In genomic region chr6:137759681-137760080, GRCm38 (mm10) we compare ENCODE assay signal across 12 mouse cellular contexts. TPM values are rescaled to one million over a fixed set of nuclear protein-coding genes. Genes with fewer than 3 reads are reported as not detected.
DNase-seq lines count a peak whose midpoint lies in the region; ATAC-seq and TF ChIP-seq lines count a peak whose summit lies in the region.
"Had no signal": no experiment of that assay in that cellular context is flagged by ENCODE, and none has a peak within 500 bp of the region (broad histone marks: within the 10 kb centered on the region; RNA-seq: fewer than 3 reads in every experiment).

No protein-coding gene starts in this region.

- TF ChIP-seq CTCF in layer of hippocampus, adult 2 months (conservative IDR thresholded peaks at IDR 0.05): no peak
- TF ChIP-seq CTCF in midbrain, postnatal 0 days (IDR thresholded peaks at IDR 0.05): no peak

- ATAC-seq in forebrain, embryonic 16.5 days: no peak; the same call in 1 of the 2 replicates
- ATAC-seq in hindbrain, embryonic 14.5 days (ENCODE audit: low FRiP score): peak; percentile 21; the same call in 1 of the 2 replicates
- ATAC-seq in midbrain, postnatal 0 days (ENCODE audit: low FRiP score): 0 out of 2 replicates have a peak, but pooled peaks have one; percentile 24

- H3K4me2 ChIP-seq in forebrain, embryonic 16.5 days (ENCODE audit: low read length): no peak overlapping the region
- no peak overlapping the region for H3K4me2 ChIP-seq in hindbrain, embryonic 14.5 days (replicated peaks)
- H3K4me2 ChIP-seq in midbrain, postnatal 0 days (ENCODE audit: low read depth, low read length, poor library complexity, severe bottlenecking): no peak overlapping the region

- no peak overlapping the region for H3K9ac ChIP-seq in forebrain, embryonic 16.5 days (replicated peaks; ENCODE audit: low read depth, low read length)
- no peak overlapping the region for H3K9ac ChIP-seq in hindbrain, embryonic 14.5 days
- H3K9ac ChIP-seq in midbrain, postnatal 0 days (replicated peaks; ENCODE audit: low read length, poor library complexity, severe bottlenecking): no peak overlapping the region

- no peak overlapping the region for H3K4me3 ChIP-seq in forebrain, embryonic 10.5 days
- H3K4me3 ChIP-seq in forebrain, embryonic 16.5 days (replicated peaks; ENCODE audit: low read length): no peak overlapping the region
- H3K4me3 ChIP-seq in layer of hippocampus, adult 2 months: no peak overlapping the region
- no peak overlapping the region for H3K4me3 ChIP-seq in hindbrain, embryonic 14.5 days (replicated peaks; ENCODE audit: low read length)
- no peak overlapping the region for H3K4me3 ChIP-seq in midbrain, postnatal 0 days (ENCODE audit: low read depth, low read length)
- H3K4me3 ChIP-seq: erythroblast, embryonic 14.5 days had no signal

- no peaks in the 10 kb centered on the region for H3K9me3 ChIP-seq in forebrain, embryonic 10.5 days
- no peaks in the 10 kb centered on the region for H3K9me3 ChIP-seq in forebrain, embryonic 16.5 days (ENCODE audit: control insufficient read depth, low read length)
- no peaks in the 10 kb centered on the region for H3K9me3 ChIP-seq in hindbrain, embryonic 14.5 days (ENCODE audit: control insufficient read depth, low read length)
- no peaks in the 10 kb centered on the region for H3K9me3 ChIP-seq in midbrain, postnatal 0 days (ENCODE audit: low read length)

- H3K27me3 ChIP-seq in forebrain, embryonic 10.5 days (ENCODE audit: poor library complexity, severe bottlenecking): no peaks in the 10 kb centered on the region
- H3K27me3 ChIP-seq in forebrain, embryonic 16.5 days (replicated peaks; ENCODE audit: control insufficient read depth, insufficient read depth, low read length): no peaks in the 10 kb centered on the region
- H3K27me3 ChIP-seq in hindbrain, embryonic 14.5 days (ENCODE audit: control insufficient read depth, insufficient read depth, low read length): no peaks in the 10 kb centered on the region
- H3K27me3 ChIP-seq in midbrain, postnatal 0 days (ENCODE audit: insufficient read depth, low read length): no peaks in the 10 kb centered on the region

- 43% methylated on average over 8 of the region's 8 CpGs for WGBS in forebrain, embryonic 10.5 days
- 53% methylated on average over 8 of the region's 8 CpGs for WGBS in forebrain, embryonic 16.5 days
- WGBS in hindbrain, embryonic 14.5 days: 61% methylated on average over 8 of the region's 8 CpGs
- 53% methylated on average over 8 of the region's 8 CpGs for WGBS in midbrain, postnatal 0 days

- peaks cover 4% of the 10 kb centered on the region; the same call in 1 of the 2 replicates for H3K36me3 ChIP-seq in forebrain, embryonic 10.5 days (replicated peaks)
- no peaks in the 10 kb centered on the region for H3K36me3 ChIP-seq in forebrain, embryonic 16.5 days (ENCODE audit: control insufficient read depth, insufficient read depth)
- no peaks in the 10 kb centered on the region for H3K36me3 ChIP-seq in hindbrain, embryonic 14.5 days (replicated peaks; ENCODE audit: control insufficient read depth, insufficient read depth)
- H3K36me3 ChIP-seq in midbrain, postnatal 0 days (ENCODE audit: insufficient read depth, low read length): no peaks in the 10 kb centered on the region

- DNase-seq in forebrain, embryonic 10.5 days (ENCODE audit: extremely low spot score, low spot score): no peak
- no peak for DNase-seq in layer of hippocampus, adult 2 months (ENCODE audit: low spot score in 2 of 2)
- DNase-seq in layer of hippocampus, adult 18-20 months (ENCODE audit: low spot score in 2 of 2): no peak
- no peak for DNase-seq in hindbrain, embryonic 14.5 days (ENCODE audit: low spot score)
- DNase-seq in midbrain, postnatal 0 days (ENCODE audit: low spot score): no peak
- DNase-seq in cerebellum, postnatal 36 days: no peak
- DNase-seq in layer of hippocampus, postnatal 14 days (ENCODE audit: low spot score in 2 of 2): no peak
- DNase-seq: kidney, adult 9 months; lung, postnatal 4 days; right cerebral cortex, postnatal 14 days had no signal

- H3K27ac ChIP-seq in forebrain, embryonic 10.5 days: peak overlapping the region; percentile 58
- no peak overlapping the region for H3K27ac ChIP-seq in forebrain, embryonic 16.5 days (ENCODE audit: low read length)
- peak overlapping the region; percentile 77; the same call in 1 of the 2 replicates for H3K27ac ChIP-seq in layer of hippocampus, adult 2 months
- no peak overlapping the region for H3K27ac ChIP-seq in hindbrain, embryonic 14.5 days
- H3K27ac ChIP-seq in midbrain, postnatal 0 days (ENCODE audit: low read depth, low read length): no peak overlapping the region

- peaks cover 34% of the 10 kb centered on the region for H3K4me1 ChIP-seq in forebrain, embryonic 10.5 days
- H3K4me1 ChIP-seq in forebrain, embryonic 16.5 days (replicated peaks; ENCODE audit: control insufficient read depth, insufficient read depth, low read length): peaks cover 3% of the 10 kb centered on the region; the same call in 1 of the 2 replicates
- H3K4me1 ChIP-seq in hindbrain, embryonic 14.5 days (replicated peaks; ENCODE audit: control insufficient read depth, insufficient read depth, low read length): no peaks in the 10 kb centered on the region
- no peaks in the 10 kb centered on the region for H3K4me1 ChIP-seq in midbrain, postnatal 0 days (ENCODE audit: insufficient read depth, low read length)

RNA-seq across cellular contexts. Expression of gene Dera, which starts 5.3 kb away (rescaled TPM):
- 67.2 and 69.5 TPM in 2 replicates for polyA plus RNA-seq in forebrain, embryonic 10.5 days (2016; fragmentation: Nextera tagmentation; extraction: Ambion mirVana)
- polyA plus RNA-seq in forebrain, embryonic 16.5 days (2015; fragmentation: Nextera tagmentation; extraction: Ambion mirVana): 8.9 and 11.3 TPM in 2 replicates
- total RNA-seq in layer of hippocampus, adult 2 months (2021): 1 to 10 TPM; 5.1 to 6.1 TPM
- total RNA-seq in layer of hippocampus, adult 18-20 months (2021): 1 to 10 TPM; 3.0 to 4.8 TPM
- 12.5 and 12.9 TPM in 2 replicates for polyA plus RNA-seq in hindbrain, embryonic 14.5 days (2014; fragmentation: Nextera tagmentation; extraction: Ambion mirVana)
- total RNA-seq in midbrain, postnatal 0 days (2014; rRNA removed): 7.3 and 8.7 TPM in 2 replicates
- polyA plus RNA-seq in midbrain, postnatal 0 days (2015; fragmentation: Nextera tagmentation; extraction: Ambion mirVana): 14.2 and 15.6 TPM in 2 replicates
- 10 to 100 TPM; 10.7 TPM for total RNA-seq in layer of hippocampus, postnatal 14 days (2021)

RNA-seq across cellular contexts. Expression of gene Strap, which starts 24.8 kb away (rescaled TPM):
- 240 and 241 TPM in 2 replicates for polyA plus RNA-seq in forebrain, embryonic 10.5 days (2016; fragmentation: Nextera tagmentation; extraction: Ambion mirVana)
- polyA plus RNA-seq in forebrain, embryonic 16.5 days (2015; fragmentation: Nextera tagmentation; extraction: Ambion mirVana): 188 and 201 TPM in 2 replicates
- 100 to 1,000 TPM; 110 to 112 TPM for total RNA-seq in layer of hippocampus, adult 2 months (2021)
- total RNA-seq in layer of hippocampus, adult 18-20 months (2021): 100 to 1,000 TPM; 117 to 119 TPM
- polyA plus RNA-seq in hindbrain, embryonic 14.5 days (2014; fragmentation: Nextera tagmentation; extraction: Ambion mirVana): 177 and 191 TPM in 2 replicates
- total RNA-seq in midbrain, postnatal 0 days (2014; rRNA removed): 80.9 and 105 TPM in 2 replicates
- polyA plus RNA-seq in midbrain, postnatal 0 days (2015; fragmentation: Nextera tagmentation; extraction: Ambion mirVana): 164 and 166 TPM in 2 replicates
- 100 to 1,000 TPM; 131 to 134 TPM for total RNA-seq in layer of hippocampus, postnatal 14 days (2021)

Comparison
In these comparisons a context has a peak if more than half of its experiments do, and no peak if none do; other contexts are left out.
1. H3K27ac ChIP-seq: peak in forebrain, embryonic 10.5 days (single experiment) and layer of hippocampus, adult 2 months (single experiment); none in forebrain, embryonic 16.5 days (single experiment), hindbrain, embryonic 14.5 days (single experiment) and midbrain, postnatal 0 days (single experiment).